Mouse (Mus musculus) small intestine, adult 2 months (tissue): ENCODE results near the gene Fcgr1. TPM values are rescaled to one million over a fixed set of nuclear protein-coding genes. Genes with fewer than 3 reads are reported as not detected.
"Not testable (repeated sequence)": the region's sequence is repeated elsewhere in the genome, so short reads cannot be mapped to it uniquely, and the experiment has no call there.

Source experiments
- H3K27ac ChIP-seq: fragments of 200-500 bp; 2 replicates; pipeline ENCODE4 v1.5.1; 2012; ENCODE audit warnings: low read depth, low read length, control low read depth, inconsistent platforms; ENCODE audit not compliant: insufficient read depth
- H3K27me3 ChIP-seq: fragments of 200-500 bp; 2 replicates; pipeline ENCODE4 v1.6.1; 2012; ENCODE audit warnings: mild to moderate bottlenecking, moderate library complexity, low read length, inconsistent platforms; ENCODE audit not compliant: control insufficient read depth, insufficient read depth
- H3K36me3 ChIP-seq: fragments of 200-500 bp; 2 replicates; pipeline ENCODE4 v1.6.1; 2012; ENCODE audit warnings: mild to moderate bottlenecking, low read length, control low read depth, inconsistent platforms; ENCODE audit not compliant: control insufficient read depth, insufficient read depth
- H3K4me1 ChIP-seq: fragments of 200-500 bp; 2 replicates; pipeline ENCODE4 v1.6.1; 2012; ENCODE audit warnings: low read length, inconsistent platforms, mixed read lengths; ENCODE audit not compliant: control insufficient read depth, insufficient read depth, insufficient read length
- H3K4me3 ChIP-seq: fragments of 200-500 bp; 2 replicates; pipeline ENCODE4 v1.5.1; 2012; ENCODE audit warnings: low read depth, mild to moderate bottlenecking, control low read depth, inconsistent platforms, low read length, moderate library complexity
- CTCF ChIP-seq: fragments of 200-500 bp; IDR thresholded peaks from 2 replicates; pipeline ENCODE4 v1.5.1; 2012; ENCODE audit warnings: low read depth, mild to moderate bottlenecking, control low read depth, inconsistent platforms, low read length, moderate library complexity, mixed read lengths; ENCODE audit not compliant: insufficient replicate concordance, insufficient read length; ENCODE audit errors: extremely low read depth
- POLR2A ChIP-seq: fragments of 200-500 bp; IDR thresholded peaks from 2 replicates; pipeline ENCODE4 v1.6.1; 2012; ENCODE audit warnings: low read depth, mild to moderate bottlenecking, control low read depth, inconsistent platforms, low read length, moderate library complexity
- WGBS: fragments of 180-500 bp; shearing (Covaris S2); methylation state at CpG from one replicate; pipeline ENCODE4 v1.1.7; 2018; 5-methylcytosine and 5-hydroxymethylcytosine counted together
- polyA plus RNA-seq: library from polyadenylated mRNA; depleted of rRNA; stranded (reverse); fragments of >200 nt; gene quantifications from 2 replicates; pipeline ENCODE4 v1.2.3, GENCODE M21; 2012; rRNA removed

Fcgr1 gene
- polyA plus RNA-seq, result 1.8 and 2.4 TPM in 2 replicates

GRCm38 (mm10) chr3:96293787-96294186 lies at the start of gene Fcgr1:
Fcgr1 (minus strand) TSS chr3:96293969.
- Histone ChIP-seq H3K27me3 (peaks cover 6% of the 10 kb centered on the region), H3K4me1 (no peaks in the 10 kb centered on the region), H3K27ac (no peak within 1 kb of the TSS; the same call in 1 of the 2 replicates), H3K4me3 (no peak within 1 kb of the TSS), H3K36me3 (no peaks in the 10 kb centered on the region)
- no peak for TF ChIP-seq POLR2A
- TF ChIP-seq CTCF, result no peak
- 71% methylated on average over 4 of the region's 4 CpGs for WGBS

GRCm38 (mm10) chr3:96342652-96343051 lies 48.9 kb upstream of the Fcgr1 start:
- 56% methylated on average over 13 of the region's 13 CpGs for WGBS

GRCm38 (mm10) chr3:96342100-96342499 lies 48.3 kb upstream of the Fcgr1 start:
- WGBS, result 47% methylated on average over 3 of the region's 3 CpGs
- peaks cover 30% of the 10 kb centered on the region for H3K27me3 ChIP-seq
- H3K4me3 ChIP-seq, H3K36me3 ChIP-seq, H3K4me1 ChIP-seq, H3K27ac ChIP-seq: not testable (repeated sequence)

More at GRCm38 (mm10) chr3:96342652-96343051, 48.9 kb upstream of the Fcgr1 start:
- not testable (repeated sequence) for H3K4me1 ChIP-seq, H3K4me3 ChIP-seq, H3K27ac ChIP-seq, H3K36me3 ChIP-seq
- peaks cover 30% of the 10 kb centered on the region for H3K27me3 ChIP-seq

- peaks cover 2% of the 10 kb centered on the region; the same call in 1 of the 2 replicates for H3K4me1 ChIP-seq
- no peak for TF ChIP-seq POLR2A
- TF ChIP-seq CTCF, result no peak
- H3K27me3 ChIP-seq, result peaks cover 39% of the 10 kb centered on the region
- WGBS, result 4% methylated on average over 24 of the region's 24 CpGs
- H3K36me3 ChIP-seq, result no peaks in the 10 kb centered on the region
- H3K4me3 ChIP-seq, result 0 out of 2 replicates have a peak overlapping the region, but pooled peaks have one; percentile 7
- no peak overlapping the region for H3K27ac ChIP-seq
Observed at GRCm38 (mm10) chr3:96340611-96341312, 47.0 kb upstream of the Fcgr1 start.

- H3K4me1 ChIP-seq, result peaks cover 3% of the 10 kb centered on the region; the same call in 1 of the 2 replicates
- 37% methylated on average over 16 of the region's 16 CpGs for WGBS
- H3K27me3 ChIP-seq, result peaks cover 51% of the 10 kb centered on the region
- no peak overlapping the region for H3K27ac ChIP-seq
- TF ChIP-seq CTCF, result no peak
- TF ChIP-seq POLR2A, result no peak
- no peaks in the 10 kb centered on the region for H3K36me3 ChIP-seq
- no peak overlapping the region for H3K4me3 ChIP-seq
Observed at GRCm38 (mm10) chr3:96338849-96339480, 45.2 kb upstream of the Fcgr1 start.

- Histone ChIP-seq H3K4me3 (no peak overlapping the region), H3K4me1 (peaks cover 5% of the 10 kb centered on the region; the same call in 1 of the 2 replicates), H3K27ac (no peak overlapping the region), H3K27me3 (peaks cover 60% of the 10 kb centered on the region), H3K36me3 (no peaks in the 10 kb centered on the region)
- TF ChIP-seq CTCF (no peak), POLR2A (no peak)
- WGBS, result 88% methylated on average over 8 of the region's 8 CpGs
Observed at GRCm38 (mm10) chr3:96338043-96338442, 44.3 kb upstream of the Fcgr1 start.

- no peak overlapping the region for H3K4me3 ChIP-seq
- TF ChIP-seq POLR2A, result no peak
- no peak for TF ChIP-seq CTCF
- H3K36me3 ChIP-seq, result no peaks in the 10 kb centered on the region
- H3K27ac ChIP-seq, result no peak overlapping the region
- WGBS, result 82% methylated on average over 6 of the region's 6 CpGs
- H3K27me3 ChIP-seq, result peaks cover 64% of the 10 kb centered on the region
- H3K4me1 ChIP-seq, result peaks cover 5% of the 10 kb centered on the region; the same call in 1 of the 2 replicates
Observed at GRCm38 (mm10) chr3:96337269-96337668, 43.5 kb upstream of the Fcgr1 start.
